Mouse (Mus musculus): ENCODE data around the gene Wdfy2.
"Not testable (repeated sequence)": the region's sequence is repeated elsewhere in the genome, so short reads cannot be mapped to it uniquely, and the experiment has no call there.

Gene Wdfy2

DNA sequence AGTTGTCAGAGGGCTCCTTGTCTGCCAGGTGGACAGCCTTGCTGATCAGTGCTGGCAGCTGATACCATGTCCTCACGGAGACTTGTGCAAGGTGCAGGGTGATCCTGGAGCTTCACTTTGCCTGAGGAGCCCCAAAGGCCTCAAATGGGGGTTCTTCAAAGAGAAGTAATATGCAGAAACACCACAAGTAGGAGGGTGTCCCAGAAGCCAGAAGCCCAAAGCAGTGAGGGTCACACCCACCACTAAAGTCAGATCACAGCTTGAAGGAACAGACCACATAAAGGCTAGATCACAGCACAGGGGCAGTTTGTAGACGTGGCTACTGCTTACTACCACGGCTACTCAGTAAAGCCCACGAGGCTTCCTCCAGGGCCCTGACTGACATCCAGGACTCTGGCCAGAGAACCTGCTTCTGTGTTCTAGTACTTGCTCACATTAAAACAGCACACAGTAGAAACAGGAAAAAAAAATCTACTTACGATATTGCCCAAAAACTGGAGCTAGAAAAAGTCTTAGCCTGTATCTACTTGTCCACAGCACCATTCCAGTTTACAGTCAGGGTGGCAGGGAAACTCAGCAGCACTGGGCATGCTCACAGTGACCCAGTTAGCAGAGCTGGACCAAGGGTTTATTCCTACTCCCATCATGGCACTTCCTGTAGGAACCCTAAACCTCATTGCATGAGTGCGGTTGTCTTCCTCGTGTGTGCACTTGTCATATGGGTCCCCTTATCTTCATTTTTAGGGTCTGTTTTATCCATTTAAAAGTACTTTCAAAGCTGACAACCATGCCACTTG lies 41.4 kb downstream of the Wdfy2 start:
- no peak for DNase-seq (ENCODE audit: low spot score in 2 of 2)

- peak; percentile 70 to 78 for DNase-seq (ENCODE audit: low spot score in 2 of 2)
Measured at GRCm38 (mm10) chr14:62879497-62879896, 42.0 kb downstream of the Wdfy2 start.

DNA sequence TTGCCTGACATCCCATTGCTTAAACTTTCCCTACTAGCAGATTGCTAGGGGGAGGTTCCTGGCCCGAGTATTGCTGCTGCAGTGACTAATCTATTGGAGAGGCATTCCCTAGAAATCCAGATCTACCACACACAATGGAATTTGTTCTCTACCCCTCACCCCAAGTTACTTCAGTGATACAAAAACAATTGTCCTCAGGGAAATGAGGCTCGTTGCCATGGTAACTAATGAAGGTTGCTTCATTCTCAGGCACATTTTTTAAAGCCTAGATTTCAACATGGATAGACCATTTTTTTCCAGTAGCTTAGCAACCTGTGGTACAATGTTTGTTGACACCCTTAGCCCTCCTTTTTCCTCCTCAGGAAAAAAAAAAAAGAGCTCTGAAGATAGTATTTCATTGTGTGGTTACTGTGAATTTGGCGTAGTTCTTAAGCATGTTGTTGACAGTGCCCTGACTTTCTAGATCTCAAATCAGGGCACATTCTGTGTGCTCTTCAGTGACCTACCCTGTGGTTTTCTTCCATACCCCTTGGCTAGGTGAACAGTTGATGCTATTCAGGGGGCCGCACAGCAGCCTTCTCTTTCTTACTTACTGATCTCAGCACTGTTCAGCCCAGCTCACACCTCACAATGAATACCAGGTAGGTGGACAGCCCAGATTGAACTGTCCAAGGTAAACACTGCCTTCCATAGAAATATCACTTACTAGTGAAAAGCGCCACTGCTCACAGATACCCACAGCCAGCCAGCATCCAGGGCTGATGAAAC lies 42.8 kb downstream of the Wdfy2 start:
- peak in 1 of 2 experiments; percentile 16 for DNase-seq (ENCODE audit: low spot score in 2 of 2)

DNA sequence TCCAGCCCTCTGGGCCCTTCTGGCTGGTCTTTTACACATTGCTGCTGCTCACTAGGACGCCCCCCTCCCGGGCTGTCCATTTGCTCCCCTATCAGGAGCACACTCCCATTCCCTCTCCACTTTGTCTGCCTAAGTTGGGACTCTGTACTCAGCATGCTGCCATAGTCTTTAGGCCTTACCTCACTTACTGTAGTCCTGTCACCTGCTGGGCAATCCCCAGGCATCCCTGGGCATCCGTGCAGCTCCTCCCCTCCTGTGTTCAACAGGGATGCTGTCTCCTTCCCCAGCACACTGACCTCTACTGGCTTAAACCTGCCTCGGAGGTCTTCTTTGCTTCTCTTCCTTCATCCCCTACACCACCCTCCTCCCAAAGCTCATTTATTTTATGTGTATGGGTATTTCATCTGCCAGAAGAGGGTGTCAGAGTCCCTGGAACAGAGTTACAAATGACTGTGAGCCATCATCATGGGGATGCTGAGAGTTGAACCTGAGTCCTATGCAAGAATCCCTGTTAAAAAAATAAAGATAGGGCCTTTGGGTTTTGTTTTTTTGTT lies 44.7 kb downstream of the Wdfy2 start:
- no peak for DNase-seq (ENCODE audit: low spot score in 2 of 2)

DNA sequence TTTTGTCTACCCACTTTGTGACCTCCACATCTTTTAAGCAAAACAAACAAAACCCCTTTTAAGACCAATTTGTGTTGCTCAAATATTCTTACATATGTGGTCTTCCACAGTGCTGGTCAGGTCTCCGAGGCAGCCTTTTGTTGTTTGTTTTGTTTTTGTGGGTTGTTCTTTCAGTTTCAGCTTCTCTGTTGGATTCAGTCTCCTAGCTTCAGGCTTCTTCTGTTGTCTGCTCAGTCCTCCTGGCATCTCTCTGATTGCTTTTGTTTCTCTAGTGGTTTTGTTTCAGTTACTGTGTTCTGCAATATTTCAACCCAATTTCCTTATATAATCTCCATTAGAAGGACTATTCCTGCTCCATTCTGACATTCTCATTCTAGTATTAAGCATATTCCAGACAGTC lies 46.1 kb downstream of the Wdfy2 start:
- no peak for DNase-seq (ENCODE audit: low spot score in 2 of 2)

DNA sequence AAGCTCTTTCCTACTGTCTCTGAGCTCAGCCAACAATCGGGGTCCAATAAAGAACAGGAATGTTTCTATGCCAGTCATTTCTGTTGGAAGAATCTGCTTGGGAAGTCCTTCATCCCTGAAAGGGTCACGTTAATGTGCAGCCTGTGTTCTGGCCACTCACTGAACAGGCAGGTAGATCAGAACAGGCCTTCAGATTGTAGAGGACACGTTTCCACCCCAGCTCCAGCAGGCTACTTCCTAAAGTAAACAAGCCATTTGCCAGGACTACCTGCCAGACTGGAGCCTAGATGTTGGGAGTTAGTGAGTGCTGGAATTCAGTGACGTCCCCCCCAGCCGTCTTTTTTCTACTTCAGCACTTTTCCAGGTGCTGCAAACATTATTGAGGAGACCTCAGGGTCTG lies 46.7 kb downstream of the Wdfy2 start:
- DNase-seq (ENCODE audit: low spot score in 2 of 2): no peak

DNA sequence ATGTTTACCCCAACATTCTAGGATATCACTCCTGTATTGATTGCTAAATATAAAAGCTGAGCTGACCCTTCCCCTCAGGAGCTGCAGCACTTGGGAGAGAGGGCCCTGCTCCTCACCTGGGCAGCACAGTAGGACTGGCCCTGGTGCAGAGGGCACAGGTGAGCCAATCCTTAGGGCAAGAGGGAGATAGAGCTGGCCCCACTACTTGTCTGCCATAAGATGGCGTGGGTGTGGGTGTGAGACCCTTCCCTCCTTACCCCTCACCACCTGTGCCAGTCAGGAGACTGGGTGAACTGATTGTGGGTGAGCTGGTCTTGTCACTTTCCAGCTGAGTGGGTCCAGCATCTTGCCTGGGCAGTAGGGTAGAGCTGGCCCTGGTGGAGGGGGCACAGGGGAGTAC lies 47.2 kb downstream of the Wdfy2 start:
- no peak for DNase-seq (ENCODE audit: low spot score in 2 of 2)

DNA sequence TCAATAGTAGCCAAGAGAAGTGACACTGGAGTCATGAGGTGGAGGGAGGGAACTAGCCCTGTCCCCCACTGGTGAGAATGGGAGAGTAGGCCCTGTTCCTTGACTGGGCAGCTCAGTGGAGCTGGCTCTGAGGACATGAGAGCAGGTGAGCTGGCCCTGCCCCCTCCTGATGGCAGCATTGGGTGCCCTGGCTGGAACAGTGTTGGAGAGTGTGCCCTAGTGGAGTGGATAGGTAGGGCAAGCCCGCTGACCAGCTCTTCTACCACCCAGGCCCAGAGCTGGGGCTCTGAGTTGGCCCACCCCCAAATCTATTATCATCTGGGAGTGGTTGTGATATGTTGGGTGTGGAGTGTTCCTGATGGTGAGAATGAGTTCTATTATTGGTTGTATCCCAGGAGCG lies 47.7 kb downstream of the Wdfy2 start:
- DNase-seq (ENCODE audit: low spot score in 2 of 2): no peak

DNA sequence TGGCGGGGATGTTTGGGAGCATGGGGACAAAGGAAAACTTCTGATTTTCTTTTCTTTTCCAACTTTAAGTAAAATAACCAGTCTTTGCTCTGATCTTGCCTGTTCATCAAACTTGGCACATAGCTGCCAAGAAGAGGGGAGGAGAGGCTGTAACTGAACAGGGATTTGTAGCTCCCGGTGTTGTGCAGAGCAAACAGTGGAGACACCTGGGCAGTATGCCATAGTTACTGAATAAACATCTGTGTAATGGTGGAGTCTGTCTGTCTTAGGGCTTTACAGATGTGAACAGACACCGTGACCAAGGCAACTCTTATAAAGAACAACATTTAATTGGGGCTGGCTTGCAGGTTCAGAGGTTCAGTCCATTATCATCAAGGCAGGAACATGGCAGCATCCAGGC lies 53.9 kb downstream of the Wdfy2 start:
- DNase-seq (ENCODE audit: low spot score in 2 of 2): no peak

GRCm38 (mm10) chr14:62892771-62893641 lies 55.5 kb downstream of the Wdfy2 start:
- peak; percentile 58 to 60 for DNase-seq (ENCODE audit: low spot score in 2 of 2)

- DNase-seq (ENCODE audit: low spot score in 2 of 2): not testable (repeated sequence)
Measured at GRCm38 (mm10) chr14:62893642-62894180, 56.2 kb downstream of the Wdfy2 start.

GRCm38 (mm10) chr14:62894924-62895840 lies 57.7 kb downstream of the Wdfy2 start:
- DNase-seq (ENCODE audit: low spot score in 2 of 2): no peak

- DNase-seq (ENCODE audit: low spot score in 2 of 2): no peak
Measured at GRCm38 (mm10) chr14:62898061-62898460, 60.6 kb downstream of the Wdfy2 start.

GRCm38 (mm10) chr14:62907888-62908287 lies 70.4 kb downstream of the Wdfy2 start:
- no peak for DNase-seq (ENCODE audit: low spot score in 2 of 2)

DNA sequence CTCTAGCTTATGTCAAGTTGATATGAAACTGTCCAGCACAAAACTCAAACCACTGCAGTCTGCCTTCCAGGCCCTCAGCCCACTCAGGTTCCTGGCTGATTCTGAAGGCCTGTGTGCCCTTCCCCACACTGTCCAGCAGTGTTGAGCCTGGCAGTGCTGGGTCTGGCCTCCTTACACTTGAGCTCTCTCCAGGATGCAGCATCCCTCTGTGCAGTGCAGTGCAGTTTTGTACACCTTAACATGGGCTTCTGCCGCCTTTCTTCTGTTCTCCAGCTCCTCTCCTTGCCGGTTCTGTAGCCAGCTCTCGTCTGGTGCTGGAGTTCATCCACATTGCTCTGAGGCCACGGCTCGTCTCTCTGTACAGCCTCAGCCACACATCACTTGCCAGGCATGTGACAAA lies 71.1 kb downstream of the Wdfy2 start:
- no peak for DNase-seq (ENCODE audit: low spot score in 2 of 2)

- DNase-seq (ENCODE audit: low spot score in 2 of 2): no peak
Measured at GRCm38 (mm10) chr14:62910859-62911258, 73.4 kb downstream of the Wdfy2 start.

DNA sequence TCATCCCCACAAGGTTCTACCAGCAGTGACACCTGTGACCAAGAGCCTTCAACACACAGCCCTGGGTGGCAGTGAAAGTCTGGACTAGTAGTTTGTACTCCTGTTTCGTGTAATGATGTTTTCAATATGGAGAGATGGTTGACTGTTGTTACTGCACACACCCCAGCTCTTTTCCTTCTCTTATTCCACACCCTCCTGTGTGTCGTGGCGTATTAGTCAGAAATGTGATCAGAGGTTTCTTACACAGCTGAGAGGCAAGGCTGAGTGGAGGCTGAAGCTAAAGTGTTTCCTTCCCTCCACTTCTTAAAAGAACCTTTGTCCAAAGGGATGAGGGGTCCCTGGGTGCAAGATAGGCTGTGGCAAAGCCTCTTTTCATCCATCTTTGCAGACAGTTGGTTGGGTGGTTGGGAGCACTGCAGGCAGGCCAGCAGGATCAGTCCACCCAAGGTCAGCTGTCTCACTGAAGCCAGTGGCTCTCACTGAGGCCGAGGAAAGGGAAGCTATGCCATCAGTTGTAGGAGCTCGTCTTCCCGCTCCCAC lies 77.7 kb downstream of the Wdfy2 start:
- DNase-seq (ENCODE audit: low spot score in 2 of 2): no peak

- no peak for DNase-seq (ENCODE audit: low spot score in 2 of 2)
Measured at GRCm38 (mm10) chr14:62916488-62917034, 79.1 kb downstream of the Wdfy2 start.

- no peak for DNase-seq (ENCODE audit: low spot score in 2 of 2)
Measured at GRCm38 (mm10) chr14:62921401-62921800, 83.9 kb downstream of the Wdfy2 start.

GRCm38 (mm10) chr14:62922637-62923036 lies 85.2 kb downstream of the Wdfy2 start:
- DNase-seq (ENCODE audit: low spot score in 2 of 2): no peak

Measured in frontal cortex, postnatal 14 days (tissue).